Mouse (Mus musculus) liver, adult 2 months (tissue): ENCODE data around the gene Unc45a.

Source experiments
- CTCF ChIP-seq: fragments of 200-500 bp; IDR thresholded peaks from 2 replicates; pipeline ENCODE4 v1.5.1; 2011; ENCODE audit warnings: low read depth, low read length, control low read depth
- POLR2A ChIP-seq: fragments of 200-500 bp; IDR thresholded peaks from 2 replicates; pipeline ENCODE4 v1.6.1; 2011; ENCODE audit warnings: low read length, control low read depth; ENCODE audit not compliant: insufficient read depth; ENCODE audit errors: extremely low read depth

DNA sequence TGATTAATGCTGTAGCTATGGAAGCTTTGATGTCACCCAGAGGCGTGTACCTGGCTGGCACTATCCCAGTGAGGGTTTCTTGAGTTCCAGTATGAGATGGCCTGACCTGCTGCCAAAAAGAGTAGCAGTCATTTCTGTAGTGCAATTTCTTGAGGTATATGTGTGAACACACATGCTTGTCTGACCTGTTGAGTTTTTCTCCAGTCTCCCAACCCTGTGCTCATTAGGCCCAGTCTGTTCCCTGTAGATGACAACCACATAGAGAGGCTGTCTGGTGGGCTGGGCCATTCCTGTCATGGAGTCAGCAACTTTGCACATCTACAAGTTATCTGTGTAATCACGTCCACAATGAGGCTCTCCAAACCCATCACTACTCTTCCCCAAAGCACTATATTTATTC lies 25.1 kb downstream of the Unc45a start:
- TF ChIP-seq CTCF (no peak), POLR2A (no peak)
